Mouse (Mus musculus): Measurements from ENCODE around the gene Cd151. TPM values are rescaled to one million over a fixed set of nuclear protein-coding genes. Genes with fewer than 3 reads are reported as not detected.

The Cd151 gene
- polyA plus RNA-seq, 1 experiment: 89.5 TPM

DNA sequence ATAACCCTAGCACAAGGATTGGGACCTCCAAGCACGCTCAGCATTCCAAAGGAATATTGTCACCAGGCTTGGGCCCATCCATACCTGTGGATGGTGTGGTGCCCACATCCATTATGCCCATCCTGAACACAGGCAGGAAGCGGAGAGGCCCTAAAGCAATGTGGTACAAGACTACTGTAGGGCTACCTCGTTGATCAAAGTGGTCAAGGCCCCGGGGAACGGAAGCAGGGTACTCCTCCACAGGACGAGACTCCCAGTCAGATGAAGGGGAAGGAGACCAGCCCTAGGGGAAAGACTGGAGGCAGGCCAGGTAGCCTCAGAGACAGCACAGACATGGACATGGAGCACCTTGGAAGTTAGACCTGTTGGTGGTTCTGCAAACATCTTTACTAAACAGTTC is 5.6 kb downstream of the Cd151 start:
- peaks cover 12% of the 10 kb centered on the region for H3K36me3 ChIP-seq (ENCODE audit: control insufficient read depth, insufficient read depth, low read length)
- no peak overlapping the region for H3K27ac ChIP-seq (ENCODE audit: insufficient read depth, low read length)
- 89% methylated on average over 6 of the region's 6 CpGs for WGBS
- TF ChIP-seq POLR2A (IDR thresholded peaks at IDR 0.05; ENCODE audit: low read depth, low read length): no peak
- no peak for TF ChIP-seq CTCF (IDR thresholded peaks at IDR 0.05; ENCODE audit: extremely low read depth, insufficient read depth, insufficient read length, insufficient replicate concordance)
- peaks cover 7% of the 10 kb centered on the region; the same call in 1 of the 2 replicates for H3K27me3 ChIP-seq (ENCODE audit: control insufficient read depth, insufficient read depth, low read length)
- peaks cover 24% of the 10 kb centered on the region for H3K4me1 ChIP-seq (ENCODE audit: control insufficient read depth, insufficient read depth, insufficient read length)
- no peak overlapping the region for H3K4me3 ChIP-seq (ENCODE audit: extremely low read depth, insufficient read depth, insufficient read length)
- DNase-seq (ENCODE audit: low read depth in 1 of 2, low spot score in 2 of 2): no peak

DNA sequence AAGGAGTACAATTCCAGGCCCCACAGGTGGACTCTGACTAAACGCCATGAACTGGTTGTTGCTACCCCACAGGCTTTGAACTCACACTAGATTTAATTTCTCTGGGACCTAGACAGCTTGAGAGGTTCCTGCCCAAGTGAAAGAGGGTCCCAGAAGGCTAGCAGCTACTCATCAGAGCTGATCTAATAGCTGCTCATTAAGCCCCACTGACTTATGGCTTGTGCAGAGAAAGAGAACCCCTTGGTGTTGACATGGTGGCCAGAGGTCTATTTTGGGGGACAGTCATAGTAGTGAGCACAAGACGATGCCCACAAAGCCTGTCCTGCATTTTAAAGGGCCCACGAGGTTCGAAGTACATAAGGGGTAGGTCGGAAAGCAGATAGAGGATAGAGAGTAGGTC is 7.0 kb downstream of the Cd151 start:
- Histone ChIP-seq H3K4me1 (ENCODE audit: control insufficient read depth, insufficient read depth, insufficient read length) (peaks cover 15% of the 10 kb centered on the region), H3K27ac (ENCODE audit: insufficient read depth, low read length) (no peak overlapping the region), H3K36me3 (ENCODE audit: control insufficient read depth, insufficient read depth, low read length) (peaks cover 12% of the 10 kb centered on the region), H3K4me3 (ENCODE audit: extremely low read depth, insufficient read depth, insufficient read length) (peak overlapping the region; percentile 74), H3K27me3 (ENCODE audit: control insufficient read depth, insufficient read depth, low read length) (peaks cover 7% of the 10 kb centered on the region; the same call in 1 of the 2 replicates)
- no peak for DNase-seq (ENCODE audit: low read depth in 1 of 2, low spot score in 2 of 2)
- 8% methylated on average over 5 of the region's 5 CpGs for WGBS
- TF ChIP-seq POLR2A (IDR thresholded peaks at IDR 0.05; ENCODE audit: low read depth, low read length): no peak

DNA sequence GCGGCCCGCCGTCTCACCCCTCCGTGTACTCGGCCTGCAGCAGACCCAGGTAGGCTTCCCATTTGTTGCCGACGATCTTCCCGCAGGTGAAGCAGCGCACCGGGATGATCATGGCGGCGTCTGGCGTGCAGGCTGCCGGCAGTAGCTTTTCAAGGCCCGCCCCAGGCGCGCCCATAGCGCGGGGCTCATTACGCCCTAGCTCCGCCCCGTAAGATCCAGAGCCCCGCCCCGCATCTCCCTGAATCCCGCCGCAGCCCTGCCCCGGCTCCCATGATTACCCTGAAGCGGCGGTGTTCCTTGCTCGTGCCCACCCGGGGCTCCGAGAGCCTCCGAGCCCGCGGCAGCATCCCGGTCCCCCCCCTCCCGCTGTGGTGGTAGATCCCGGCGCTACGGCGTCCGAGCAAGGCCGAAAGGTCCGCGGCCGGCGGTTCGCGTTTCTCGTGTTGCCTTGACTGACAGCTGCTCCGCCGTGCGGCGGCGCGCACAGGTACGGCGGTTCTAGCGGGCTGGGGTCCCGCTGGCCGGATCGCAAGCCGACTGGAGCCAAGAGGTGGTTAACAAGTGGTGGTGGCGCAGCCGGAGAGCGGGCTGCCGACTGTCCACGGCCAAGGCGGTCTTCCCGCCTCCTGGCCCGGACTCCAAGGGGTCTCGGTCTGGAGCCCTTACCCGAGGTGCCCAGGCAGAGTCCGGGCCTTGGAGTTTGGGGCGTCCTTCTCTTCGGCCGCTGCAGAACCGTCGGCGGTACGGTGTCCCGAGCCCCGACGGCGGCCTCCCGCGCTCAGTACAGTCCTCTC is 8.0 kb downstream of the Cd151 start, which contains the start of the genes Polr2l and Tspan4:
Gene Polr2l (minus strand): TSS at position 122 of the 794 bp plus-strand sequence.
Gene Tspan4 (plus strand): TSS at position 230 of the 794 bp plus-strand sequence.
- Histone ChIP-seq H3K36me3 (ENCODE audit: control insufficient read depth, insufficient read depth, low read length) (peaks cover 11% of the 10 kb centered on the region), H3K4me1 (ENCODE audit: control insufficient read depth, insufficient read depth, insufficient read length) (peaks cover 12% of the 10 kb centered on the region), H3K27me3 (ENCODE audit: control insufficient read depth, insufficient read depth, low read length) (peaks cover 7% of the 10 kb centered on the region; the same call in 1 of the 2 replicates), H3K27ac (ENCODE audit: insufficient read depth, low read length) (peak within 1 kb of the TSS; percentile 91), H3K4me3 (ENCODE audit: extremely low read depth, insufficient read depth, insufficient read length) (peak within 1 kb of the TSS; percentile 74)
- under 1% methylated on average over 87 of the region's 87 CpGs for WGBS
- DNase-seq (ENCODE audit: low read depth in 1 of 2, low spot score in 2 of 2): peak; percentile 75 to 79
- TF ChIP-seq CTCF (IDR thresholded peaks at IDR 0.05; ENCODE audit: extremely low read depth, insufficient read depth, insufficient read length, insufficient replicate concordance) (no peak), POLR2A (IDR thresholded peaks at IDR 0.05; ENCODE audit: low read depth, low read length) (peak; percentile 64)

DNA sequence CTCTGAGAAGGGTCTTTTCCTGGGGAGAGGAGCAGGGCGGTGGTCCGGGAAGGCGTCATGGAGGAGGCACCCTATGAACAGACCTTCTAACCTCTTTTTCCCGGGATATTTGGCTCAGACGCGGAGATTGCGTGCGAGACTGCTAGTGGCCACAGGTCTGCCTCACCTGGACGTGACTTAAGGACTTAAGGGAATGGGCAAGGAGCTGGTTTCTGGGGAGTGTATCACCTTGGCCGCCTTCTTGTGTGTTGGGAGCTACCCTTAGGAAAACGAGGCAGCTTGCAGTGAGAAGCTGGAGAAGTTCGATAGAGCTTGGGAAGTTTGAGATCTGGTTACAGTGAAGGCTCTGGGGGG is 8.6 kb downstream of the Cd151 start:
- Histone ChIP-seq H3K4me1 (ENCODE audit: control insufficient read depth, insufficient read depth, insufficient read length) (peaks cover 16% of the 10 kb centered on the region), H3K4me3 (ENCODE audit: extremely low read depth, insufficient read depth, insufficient read length) (peak overlapping the region; percentile 74), H3K27ac (ENCODE audit: insufficient read depth, low read length) (peak overlapping the region; percentile 91), H3K27me3 (ENCODE audit: control insufficient read depth, insufficient read depth, low read length) (peaks cover 7% of the 10 kb centered on the region; the same call in 1 of the 2 replicates), H3K36me3 (ENCODE audit: control insufficient read depth, insufficient read depth, low read length) (peaks cover 6% of the 10 kb centered on the region)
- 2% methylated on average over 12 of the region's 12 CpGs for WGBS
- no peak for DNase-seq (ENCODE audit: low read depth in 1 of 2, low spot score in 2 of 2)
- TF ChIP-seq CTCF (IDR thresholded peaks at IDR 0.05; ENCODE audit: extremely low read depth, insufficient read depth, insufficient read length, insufficient replicate concordance) (no peak), POLR2A (IDR thresholded peaks at IDR 0.05; ENCODE audit: low read depth, low read length) (no peak)

DNA sequence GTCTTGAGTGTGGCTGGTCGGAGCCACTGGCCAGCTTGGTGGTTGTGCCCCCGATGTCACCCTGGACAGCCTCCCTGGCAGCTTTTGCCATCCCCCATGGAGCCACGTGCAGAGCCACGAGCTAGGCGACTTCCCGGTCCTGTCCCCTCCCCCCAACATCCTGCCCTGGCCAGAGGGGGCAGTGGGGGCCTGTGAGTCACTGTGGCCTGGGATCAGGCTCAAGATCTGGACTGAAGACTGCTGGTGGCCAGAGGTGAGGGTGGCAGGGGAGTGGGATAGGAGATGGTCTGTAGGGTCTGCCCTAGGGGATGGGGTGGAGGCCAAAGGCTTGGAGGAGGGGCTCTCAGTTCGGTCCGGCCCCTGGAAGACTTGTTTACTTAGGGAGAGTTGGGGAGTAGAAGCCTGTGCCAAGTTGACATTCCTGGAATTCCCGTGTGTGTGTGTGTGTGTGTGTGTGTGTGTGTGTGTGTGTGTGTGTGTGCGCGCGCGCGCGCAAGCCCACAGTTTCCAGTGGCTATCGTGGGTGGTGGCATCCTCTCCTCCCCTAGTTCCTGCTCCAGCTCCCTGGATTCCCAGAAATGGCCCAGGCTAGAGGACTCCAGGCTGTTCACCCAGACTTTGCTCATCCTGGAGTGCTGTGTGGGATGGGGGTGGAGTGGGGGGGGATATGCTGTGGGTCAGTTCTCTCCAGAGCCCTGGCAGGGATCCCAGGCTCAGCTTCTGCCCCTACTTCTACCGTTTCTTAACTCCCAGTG is 9.2 kb downstream of the Cd151 start:
- 13% methylated on average over 14 of the region's 17 CpGs for WGBS
- DNase-seq (ENCODE audit: low read depth in 1 of 2, low spot score in 2 of 2): peak in 1 of 2 experiments; percentile 54
- peak overlapping the region; percentile 74 for H3K4me3 ChIP-seq (ENCODE audit: extremely low read depth, insufficient read depth, insufficient read length)
- peaks cover 7% of the 10 kb centered on the region; the same call in 1 of the 2 replicates for H3K27me3 ChIP-seq (ENCODE audit: control insufficient read depth, insufficient read depth, low read length)
- H3K27ac ChIP-seq (ENCODE audit: insufficient read depth, low read length): peak overlapping the region; percentile 91
- H3K4me1 ChIP-seq (ENCODE audit: control insufficient read depth, insufficient read depth, insufficient read length): peaks cover 16% of the 10 kb centered on the region
- peaks cover 3% of the 10 kb centered on the region for H3K36me3 ChIP-seq (ENCODE audit: control insufficient read depth, insufficient read depth, low read length)
- TF ChIP-seq POLR2A (IDR thresholded peaks at IDR 0.05; ENCODE audit: low read depth, low read length) (no peak), CTCF (IDR thresholded peaks at IDR 0.05; ENCODE audit: extremely low read depth, insufficient read depth, insufficient read length, insufficient replicate concordance) (no peak)

DNA sequence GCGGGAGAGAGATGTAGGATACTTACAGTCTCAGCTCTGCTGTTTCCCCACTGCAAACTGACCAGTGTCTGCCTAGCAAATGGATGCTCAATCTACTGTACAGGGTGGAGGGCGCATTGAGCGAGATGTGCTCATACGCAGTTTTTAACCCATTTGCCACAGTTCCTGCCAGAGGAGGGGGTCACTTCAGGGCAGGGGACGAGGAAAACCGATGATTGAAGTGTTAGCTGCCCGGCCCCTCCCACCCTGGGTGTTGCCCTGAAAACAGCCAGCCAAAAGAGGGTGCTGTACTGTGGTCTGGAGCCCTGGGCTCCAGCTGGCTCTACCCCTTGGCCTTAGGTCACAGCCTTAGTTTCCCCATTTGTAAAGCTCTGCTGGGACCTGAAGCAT is 9.8 kb downstream of the Cd151 start:
- peak overlapping the region; percentile 3; the same call in 1 of the 2 replicates for H3K4me3 ChIP-seq (ENCODE audit: extremely low read depth, insufficient read depth, insufficient read length)
- 5% methylated on average over 7 of the region's 7 CpGs for WGBS
- TF ChIP-seq POLR2A (IDR thresholded peaks at IDR 0.05; ENCODE audit: low read depth, low read length): no peak

More for the DNA sequence above, 9.8 kb downstream of the Cd151 start:
- H3K4me1 ChIP-seq (ENCODE audit: control insufficient read depth, insufficient read depth, insufficient read length): peaks cover 16% of the 10 kb centered on the region
- H3K27ac ChIP-seq (ENCODE audit: insufficient read depth, low read length): peak overlapping the region; percentile 91
- H3K36me3 ChIP-seq (ENCODE audit: control insufficient read depth, insufficient read depth, low read length): peaks cover 3% of the 10 kb centered on the region
- no peak for DNase-seq (ENCODE audit: low read depth in 1 of 2, low spot score in 2 of 2)
- H3K27me3 ChIP-seq (ENCODE audit: control insufficient read depth, insufficient read depth, low read length): peaks cover 9% of the 10 kb centered on the region

All from spleen, adult 2 months (tissue).